Mouse (Mus musculus): ENCODE results near the gene Tenm3.
"Not testable (repeated sequence)": the region's sequence is repeated elsewhere in the genome, so short reads cannot be mapped to it uniquely, and the experiment has no call there.

Tenm3 gene

GRCm38 (mm10) chr8:48188586-48188985 is 655.2 kb downstream of the Tenm3 start:
- DNase-seq: no peak

- DNase-seq: no peak
These were observed 660.0 kb downstream of the Tenm3 start for GRCm38 (mm10) chr8:48183758-48184157.

DNA sequence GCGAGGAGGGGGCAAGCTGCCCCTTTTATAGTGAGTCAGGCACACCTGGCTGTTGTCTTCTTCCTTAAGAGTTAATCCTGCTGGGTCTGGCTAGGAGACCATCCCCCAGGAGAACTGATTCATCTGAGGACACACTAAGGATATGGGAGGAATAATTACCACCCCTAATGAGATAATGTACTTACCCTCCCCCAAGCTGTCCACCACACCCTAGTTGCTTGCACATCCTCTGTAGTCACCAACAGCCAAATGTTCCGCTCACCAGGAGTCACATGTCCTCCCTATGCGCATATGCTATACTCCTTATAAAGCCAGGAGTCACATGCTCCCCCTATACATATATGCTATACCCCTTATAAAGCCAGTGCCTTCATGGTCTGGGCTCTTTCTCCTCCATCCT is 662.8 kb downstream of the Tenm3 start:
- DNase-seq: no peak

DNA sequence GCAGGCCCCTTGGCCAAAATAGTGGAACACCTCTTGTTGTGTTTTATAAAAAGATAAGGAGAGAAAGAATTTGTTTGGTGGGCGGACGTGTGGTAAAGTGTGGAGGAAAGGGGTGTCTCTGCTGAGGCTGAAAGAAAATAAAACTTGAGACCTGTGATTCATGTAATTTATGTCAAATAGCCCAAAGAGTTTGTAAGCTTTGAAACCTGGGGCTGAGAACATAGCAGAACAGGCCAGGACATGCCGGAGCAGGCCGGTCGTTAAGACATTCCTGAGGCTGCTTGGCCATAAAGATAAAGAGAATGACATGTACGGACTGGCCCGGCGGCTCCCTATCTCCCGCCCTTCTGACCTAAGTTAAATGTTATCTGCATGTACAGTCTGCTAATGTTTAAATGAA is 663.6 kb downstream of the Tenm3 start:
- not testable (repeated sequence) for DNase-seq

- no peak for DNase-seq
These were observed 664.8 kb downstream of the Tenm3 start for GRCm38 (mm10) chr8:48178993-48179392.

DNA sequence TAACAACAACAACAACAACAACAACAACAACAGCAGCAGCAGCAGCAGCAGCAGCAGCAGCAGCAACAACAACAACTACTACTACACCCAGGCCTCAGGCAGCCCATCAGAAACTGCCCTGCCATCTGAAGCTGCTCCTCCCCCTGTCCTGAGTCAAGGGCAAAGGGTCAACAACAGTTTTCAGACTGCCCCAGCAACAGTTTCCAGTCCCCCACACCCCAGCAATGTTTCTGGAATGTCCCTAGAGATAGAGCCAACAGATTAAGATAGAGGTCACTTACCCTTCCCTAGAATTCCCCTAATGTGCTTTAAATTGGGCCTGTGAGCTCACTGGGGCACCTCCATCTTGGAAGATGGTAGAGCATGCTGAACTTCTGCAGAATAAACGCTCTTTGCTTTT is 665.9 kb downstream of the Tenm3 start:
- DNase-seq: no peak
